22 mouse cellular contexts compared by ENCODE assay signal in genomic region chr9:94821268-94821667, GRCm38 (mm10).
DNase-seq lines count a peak whose midpoint lies in the region; ATAC-seq and TF ChIP-seq lines count a peak whose summit lies in the region.
"Had no signal": no experiment of that assay in that cellular context is flagged by ENCODE, and none has a peak within 500 bp of the region (broad histone marks: within the 10 kb centered on the region; RNA-seq: fewer than 3 reads in every experiment).

No protein-coding gene starts in this region.

- 78% methylated on average over 1 of the region's 1 CpGs for WGBS in intestine, embryonic 15.5 days
- 43% methylated on average over 1 of the region's 1 CpGs for WGBS in intestine, postnatal 0 days
- WGBS in intestine, embryonic 16.5 days, result 64% methylated on average over 1 of the region's 1 CpGs

- H3K4me2 ChIP-seq in intestine, embryonic 15.5 days (replicated peaks), result no peak overlapping the region
- H3K4me2 ChIP-seq in intestine, postnatal 0 days (replicated peaks; ENCODE audit: low read depth), result no peak overlapping the region
- no peak overlapping the region for H3K4me2 ChIP-seq in intestine, embryonic 16.5 days (ENCODE audit: low read depth, low read length)

- peak; percentile 9 for DNase-seq in embryo, embryonic 10 days (ENCODE audit: low spot score)
- DNase-seq in embryo, embryonic 9.5 days (ENCODE audit: extremely low spot score), result no peak
- DNase-seq in mesoderm, embryonic 11.5 days (ENCODE audit: low read depth, low spot score), result peak; percentile 33
- DNase-seq in cerebellum, adult 9-11 months, result no peak
- DNase-seq in thymus, postnatal 10 days (ENCODE audit: low spot score in 2 of 2), result no peak
- DNase-seq: adrenal gland, adult 2 months; adrenal gland, adult 8-10 months; adrenal gland, postnatal 10 days; adrenal gland, postnatal 14 days; adrenal gland, postnatal 25 days; adrenal gland, postnatal 36 days; B cell, adult 2 months; cerebellum, adult 11 months; cerebellum, adult 11-12 months had no signal

- no peaks in the 10 kb centered on the region for H3K9me3 ChIP-seq in intestine, embryonic 15.5 days
- no peaks in the 10 kb centered on the region for H3K9me3 ChIP-seq in intestine, postnatal 0 days (ENCODE audit: control insufficient read depth)
- H3K9me3 ChIP-seq in intestine, embryonic 16.5 days (ENCODE audit: control insufficient read depth, low read length), result no peaks in the 10 kb centered on the region

- no peak overlapping the region for H3K27ac ChIP-seq in intestine, embryonic 15.5 days
- no peak overlapping the region for H3K27ac ChIP-seq in intestine, postnatal 0 days (ENCODE audit: low read depth, low read length)
- H3K27ac ChIP-seq in intestine, embryonic 16.5 days (ENCODE audit: low read length), result no peak overlapping the region

- H3K9ac ChIP-seq in intestine, embryonic 15.5 days, result no peak overlapping the region
- no peak overlapping the region for H3K9ac ChIP-seq in intestine, postnatal 0 days (ENCODE audit: low read depth, low read length)
- H3K9ac ChIP-seq in intestine, embryonic 16.5 days (ENCODE audit: low read depth, low read length), result no peak overlapping the region

- H3K36me3 ChIP-seq in intestine, embryonic 15.5 days, result no peaks in the 10 kb centered on the region
- no peaks in the 10 kb centered on the region for H3K36me3 ChIP-seq in intestine, postnatal 0 days (ENCODE audit: control insufficient read depth, insufficient read depth)
- no peaks in the 10 kb centered on the region for H3K36me3 ChIP-seq in intestine, embryonic 16.5 days (ENCODE audit: control insufficient read depth, insufficient read depth, low read length)
- H3K36me3 ChIP-seq: G1E had no signal

- H3K4me3 ChIP-seq in intestine, embryonic 15.5 days (replicated peaks), result no peak overlapping the region
- no peak overlapping the region for H3K4me3 ChIP-seq in intestine, postnatal 0 days (ENCODE audit: low read depth, low read length)
- no peak overlapping the region for H3K4me3 ChIP-seq in intestine, embryonic 16.5 days (ENCODE audit: low read length)

- no peaks in the 10 kb centered on the region for H3K27me3 ChIP-seq in intestine, embryonic 15.5 days (replicated peaks)
- H3K27me3 ChIP-seq in intestine, postnatal 0 days (replicated peaks; ENCODE audit: control insufficient read depth, insufficient read depth, low read length), result no peaks in the 10 kb centered on the region
- no peaks in the 10 kb centered on the region for H3K27me3 ChIP-seq in intestine, embryonic 16.5 days (replicated peaks; ENCODE audit: control insufficient read depth, insufficient read depth, low read length)
- H3K27me3 ChIP-seq: CH12.LX, Patski had no signal

- no peaks in the 10 kb centered on the region for H3K4me1 ChIP-seq in intestine, embryonic 15.5 days (replicated peaks)
- no peaks in the 10 kb centered on the region for H3K4me1 ChIP-seq in intestine, postnatal 0 days (replicated peaks; ENCODE audit: control insufficient read depth, insufficient read depth, low read length)
- H3K4me1 ChIP-seq in intestine, embryonic 16.5 days (ENCODE audit: control insufficient read depth, insufficient read depth, low read length), result no peaks in the 10 kb centered on the region

- no peak for TF ChIP-seq CTCF in intestine, postnatal 0 days (IDR thresholded peaks at IDR 0.05; ENCODE audit: low read depth)

- ATAC-seq in intestine, embryonic 15.5 days, result peak; percentile 59
- no peak for ATAC-seq in intestine, postnatal 0 days
- ATAC-seq in intestine, embryonic 16.5 days, result peak; percentile 79
- ATAC-seq: activated CD4-positive, CD25-positive, alpha-beta regulatory T cell, adult 4 months; CD4-positive, CD25-positive, alpha-beta regulatory T cell, adult 4 months; Patski had no signal

Comparison
In these comparisons a context has a peak if more than half of its experiments do, and no peak if none do; other contexts are left out.
1. DNase-seq: peak in embryo, embryonic 10 days (single experiment) and mesoderm, embryonic 11.5 days (single experiment); none in embryo, embryonic 9.5 days (single experiment), cerebellum, adult 9-11 months (single experiment) and thymus, postnatal 10 days (0 of 2).